Mouse (Mus musculus) CH12F3 (cell line): ENCODE results near the gene A530064D06Rik.
"Not testable (repeated sequence)": the region's sequence is repeated elsewhere in the genome, so short reads cannot be mapped to it uniquely, and the experiment has no call there.

Experiments used
- in situ Hi-C: fragments of 300-500 bp; cut with MboI; formaldehyde crosslinking; loops from 2 replicates; pipeline ENCODE4 v1.14.3; 2020; ENCODE audit warnings: low sequenced_read_pairs

A530064D06Rik gene

GRCm38 (mm10) chr17:48167103-48167502 lies at the start of gene A530064D06Rik:
Gene A530064D06Rik (minus strand): TSS chr17:48167275.
- in situ Hi-C loops, result not testable (repeated sequence)

GRCm38 (mm10) chr17:48215429-48215828 lies 48.4 kb upstream of the A530064D06Rik start:
- in situ Hi-C loops, result no loop called here

- in situ Hi-C loops, result no loop called here
Measured at GRCm38 (mm10) chr17:48213511-48213910, 46.4 kb upstream of the A530064D06Rik start.

GRCm38 (mm10) chr17:48212596-48212995 lies 45.5 kb upstream of the A530064D06Rik start:
- in situ Hi-C loops, result no loop called here

GRCm38 (mm10) chr17:48203086-48203485 lies 36.0 kb upstream of the A530064D06Rik start:
- in situ Hi-C loops, result no loop called here

- in situ Hi-C loops, result no loop called here
Measured at GRCm38 (mm10) chr17:48192366-48192765, 25.3 kb upstream of the A530064D06Rik start.

GRCm38 (mm10) chr17:48185252-48185651 lies 18.2 kb upstream of the A530064D06Rik start:
- in situ Hi-C loops, result no loop called here

- in situ Hi-C loops, result no loop called here
Measured at GRCm38 (mm10) chr17:48157382-48158076, 9.5 kb downstream of the A530064D06Rik start.

GRCm38 (mm10) chr17:48146120-48146519 lies 21.0 kb downstream of the A530064D06Rik start, which contains the start of gene 9830107B12Rik:
Gene 9830107B12Rik (minus strand): TSS chr17:48146268.
- in situ Hi-C loops, result no loop called here

GRCm38 (mm10) chr17:48132810-48133209 lies 34.3 kb downstream of the A530064D06Rik start:
- in situ Hi-C loops, result no loop called here

- in situ Hi-C loops, result no loop called here
Measured at GRCm38 (mm10) chr17:48120456-48120855, 46.6 kb downstream of the A530064D06Rik start.

- in situ Hi-C loops, result no loop called here
Measured at GRCm38 (mm10) chr17:48119656-48120055, 47.4 kb downstream of the A530064D06Rik start.

- in situ Hi-C loops, result no loop called here
Measured at GRCm38 (mm10) chr17:48118570-48118969, 48.5 kb downstream of the A530064D06Rik start.

- in situ Hi-C loops, result no loop called here
Measured at GRCm38 (mm10) chr17:48110547-48111287, 56.4 kb downstream of the A530064D06Rik start.

- in situ Hi-C loops, result loop anchor here (10.0 kb wide), 1 partner anchor 226 kb away; no protein-coding TSS in a partner anchor
Measured at GRCm38 (mm10) chr17:48108520-48108919, 58.6 kb downstream of the A530064D06Rik start.

- in situ Hi-C loops, result loop anchor here (10.0 kb wide), 1 partner anchor 227 kb away; no protein-coding TSS in a partner anchor
Measured at GRCm38 (mm10) chr17:48107862-48108261, 59.2 kb downstream of the A530064D06Rik start.

GRCm38 (mm10) chr17:48107333-48107732 lies 59.7 kb downstream of the A530064D06Rik start:
- in situ Hi-C loops, result loop anchor here (10.0 kb wide), 1 partner anchor 227 kb away; no protein-coding TSS in a partner anchor

GRCm38 (mm10) chr17:48100441-48101417 lies 66.3 kb downstream of the A530064D06Rik start:
- in situ Hi-C loops, result loop anchor here (10.0 kb wide), 1 partner anchor 234 kb away; no protein-coding TSS in a partner anchor

GRCm38 (mm10) chr17:48099312-48099711 lies 67.8 kb downstream of the A530064D06Rik start:
- in situ Hi-C loops, result no loop called here
